Mouse (Mus musculus): Measurements from ENCODE around the gene Pitx1. TPM values are rescaled to one million over a fixed set of nuclear protein-coding genes. Genes with fewer than 3 reads are reported as not detected.

Gene Pitx1
- polyA plus RNA-seq, 1 experiment from 2014 or later, result not detected

GRCm38 (mm10) chr13:55827679-55828140 is 8.3 kb downstream of the Pitx1 start:
- peaks cover 61% of the 10 kb centered on the region for H3K27me3 ChIP-seq (ENCODE audit: control insufficient read depth, insufficient read depth, low read length)
- no peaks in the 10 kb centered on the region for H3K4me1 ChIP-seq (ENCODE audit: control insufficient read depth, insufficient read depth, low read length)
- no peaks in the 10 kb centered on the region for H3K36me3 ChIP-seq (ENCODE audit: control insufficient read depth, insufficient read depth, low read length)
- H3K4me3 ChIP-seq (ENCODE audit: low read depth, low read length), result no peak overlapping the region
- no peak overlapping the region for H3K9ac ChIP-seq (replicated peaks; ENCODE audit: low read depth, low read length)
- no peak overlapping the region for H3K4me2 ChIP-seq (ENCODE audit: low read depth, low read length)
- H3K27ac ChIP-seq (ENCODE audit: low read depth, low read length), result no peak overlapping the region
- no peak for ATAC-seq (ENCODE audit: low read depth)
- no peaks in the 10 kb centered on the region for H3K9me3 ChIP-seq (ENCODE audit: control insufficient read depth, low read length)
- 1% methylated on average over 6 of the region's 6 CpGs for WGBS

GRCm38 (mm10) chr13:55826796-55827678 is 9.0 kb downstream of the Pitx1 start:
- peaks cover 61% of the 10 kb centered on the region for H3K27me3 ChIP-seq (ENCODE audit: control insufficient read depth, insufficient read depth, low read length)
- no peak overlapping the region for H3K9ac ChIP-seq (replicated peaks; ENCODE audit: low read depth, low read length)
- WGBS, result 3% methylated on average over 13 of the region's 13 CpGs
- H3K36me3 ChIP-seq (ENCODE audit: control insufficient read depth, insufficient read depth, low read length), result no peaks in the 10 kb centered on the region
- H3K4me1 ChIP-seq (ENCODE audit: control insufficient read depth, insufficient read depth, low read length), result no peaks in the 10 kb centered on the region
- no peak overlapping the region for H3K27ac ChIP-seq (ENCODE audit: low read depth, low read length)
- H3K9me3 ChIP-seq (ENCODE audit: control insufficient read depth, low read length), result no peaks in the 10 kb centered on the region
- no peak overlapping the region for H3K4me3 ChIP-seq (ENCODE audit: low read depth, low read length)
- ATAC-seq (ENCODE audit: low read depth), result no peak
- no peak overlapping the region for H3K4me2 ChIP-seq (ENCODE audit: low read depth, low read length)

- H3K27me3 ChIP-seq (ENCODE audit: control insufficient read depth, insufficient read depth, low read length), result peaks cover 58% of the 10 kb centered on the region
- no peaks in the 10 kb centered on the region for H3K4me1 ChIP-seq (ENCODE audit: control insufficient read depth, insufficient read depth, low read length)
- ATAC-seq (ENCODE audit: low read depth), result no peak
- H3K4me3 ChIP-seq (ENCODE audit: low read depth, low read length), result no peak overlapping the region
- WGBS, result under 1% methylated on average over 56 of the region's 56 CpGs
- H3K9ac ChIP-seq (replicated peaks; ENCODE audit: low read depth, low read length), result no peak overlapping the region
- H3K4me2 ChIP-seq (ENCODE audit: low read depth, low read length), result no peak overlapping the region
- no peaks in the 10 kb centered on the region for H3K36me3 ChIP-seq (ENCODE audit: control insufficient read depth, insufficient read depth, low read length)
- H3K9me3 ChIP-seq (ENCODE audit: control insufficient read depth, low read length), result no peaks in the 10 kb centered on the region
- H3K27ac ChIP-seq (ENCODE audit: low read depth, low read length), result no peak overlapping the region
These were observed 9.9 kb downstream of the Pitx1 start for GRCm38 (mm10) chr13:55826008-55826671.

GRCm38 (mm10) chr13:55825245-55825681 is 10.7 kb downstream of the Pitx1 start:
- Histone ChIP-seq H3K27ac (ENCODE audit: low read depth, low read length) (no peak overlapping the region), H3K27me3 (ENCODE audit: control insufficient read depth, insufficient read depth, low read length) (peaks cover 51% of the 10 kb centered on the region), H3K4me1 (ENCODE audit: control insufficient read depth, insufficient read depth, low read length) (no peaks in the 10 kb centered on the region), H3K4me3 (ENCODE audit: low read depth, low read length) (no peak overlapping the region), H3K9ac (replicated peaks; ENCODE audit: low read depth, low read length) (no peak overlapping the region), H3K9me3 (ENCODE audit: control insufficient read depth, low read length) (no peaks in the 10 kb centered on the region), H3K4me2 (ENCODE audit: low read depth, low read length) (no peak overlapping the region), H3K36me3 (ENCODE audit: control insufficient read depth, insufficient read depth, low read length) (no peaks in the 10 kb centered on the region)
- under 1% methylated on average over 31 of the region's 32 CpGs for WGBS
- no peak for ATAC-seq (ENCODE audit: low read depth)

- H3K4me2 ChIP-seq (ENCODE audit: low read depth, low read length), result no peak overlapping the region
- H3K9ac ChIP-seq (replicated peaks; ENCODE audit: low read depth, low read length), result no peak overlapping the region
- no peaks in the 10 kb centered on the region for H3K4me1 ChIP-seq (ENCODE audit: control insufficient read depth, insufficient read depth, low read length)
- no peak overlapping the region for H3K27ac ChIP-seq (ENCODE audit: low read depth, low read length)
- H3K36me3 ChIP-seq (ENCODE audit: control insufficient read depth, insufficient read depth, low read length), result no peaks in the 10 kb centered on the region
- no peak overlapping the region for H3K4me3 ChIP-seq (ENCODE audit: low read depth, low read length)
- H3K27me3 ChIP-seq (ENCODE audit: control insufficient read depth, insufficient read depth, low read length), result peaks cover 45% of the 10 kb centered on the region
- WGBS, result 14% methylated on average over 10 of the region's 10 CpGs
- no peaks in the 10 kb centered on the region for H3K9me3 ChIP-seq (ENCODE audit: control insufficient read depth, low read length)
- no peak for ATAC-seq (ENCODE audit: low read depth)
These were observed 11.6 kb downstream of the Pitx1 start for GRCm38 (mm10) chr13:55824151-55824945.

- H3K27ac ChIP-seq (ENCODE audit: low read depth, low read length), result no peak overlapping the region
- no peaks in the 10 kb centered on the region for H3K36me3 ChIP-seq (ENCODE audit: control insufficient read depth, insufficient read depth, low read length)
- ATAC-seq (ENCODE audit: low read depth), result no peak
- no peaks in the 10 kb centered on the region for H3K9me3 ChIP-seq (ENCODE audit: control insufficient read depth, low read length)
- 72% methylated on average over 5 of the region's 5 CpGs for WGBS
- no peak overlapping the region for H3K4me3 ChIP-seq (ENCODE audit: low read depth, low read length)
- no peak overlapping the region for H3K4me2 ChIP-seq (ENCODE audit: low read depth, low read length)
- H3K4me1 ChIP-seq (ENCODE audit: control insufficient read depth, insufficient read depth, low read length), result no peaks in the 10 kb centered on the region
- H3K27me3 ChIP-seq (ENCODE audit: control insufficient read depth, insufficient read depth, low read length), result peaks cover 32% of the 10 kb centered on the region
- H3K9ac ChIP-seq (replicated peaks; ENCODE audit: low read depth, low read length), result no peak overlapping the region
These were observed 13.5 kb downstream of the Pitx1 start for GRCm38 (mm10) chr13:55822499-55822898.

GRCm38 (mm10) chr13:55814834-55815233 is 21.2 kb downstream of the Pitx1 start:
- Histone ChIP-seq H3K4me2 (ENCODE audit: low read depth, low read length) (no peak overlapping the region), H3K27me3 (ENCODE audit: control insufficient read depth, insufficient read depth, low read length) (no peaks in the 10 kb centered on the region), H3K4me1 (ENCODE audit: control insufficient read depth, insufficient read depth, low read length) (no peaks in the 10 kb centered on the region), H3K27ac (ENCODE audit: low read depth, low read length) (no peak overlapping the region), H3K9ac (replicated peaks; ENCODE audit: low read depth, low read length) (no peak overlapping the region), H3K4me3 (ENCODE audit: low read depth, low read length) (no peak overlapping the region), H3K9me3 (ENCODE audit: control insufficient read depth, low read length) (no peaks in the 10 kb centered on the region), H3K36me3 (ENCODE audit: control insufficient read depth, insufficient read depth, low read length) (no peaks in the 10 kb centered on the region)
- no peak for ATAC-seq (ENCODE audit: low read depth)
- 87% methylated on average over 6 of the region's 6 CpGs for WGBS

GRCm38 (mm10) chr13:55813490-55814016 is 22.4 kb downstream of the Pitx1 start:
- WGBS, result 58% methylated on average over 5 of the region's 5 CpGs
- H3K4me1 ChIP-seq (ENCODE audit: control insufficient read depth, insufficient read depth, low read length), result no peaks in the 10 kb centered on the region
- no peak overlapping the region for H3K4me2 ChIP-seq (ENCODE audit: low read depth, low read length)
- no peaks in the 10 kb centered on the region for H3K9me3 ChIP-seq (ENCODE audit: control insufficient read depth, low read length)
- H3K27me3 ChIP-seq (ENCODE audit: control insufficient read depth, insufficient read depth, low read length), result no peaks in the 10 kb centered on the region
- no peak overlapping the region for H3K27ac ChIP-seq (ENCODE audit: low read depth, low read length)
- no peak overlapping the region for H3K9ac ChIP-seq (replicated peaks; ENCODE audit: low read depth, low read length)
- H3K36me3 ChIP-seq (ENCODE audit: control insufficient read depth, insufficient read depth, low read length), result no peaks in the 10 kb centered on the region
- H3K4me3 ChIP-seq (ENCODE audit: low read depth, low read length), result no peak overlapping the region
- ATAC-seq (ENCODE audit: low read depth), result no peak

All from neural tube, embryonic 14.5 days (tissue).